Mouse (Mus musculus): ENCODE measurements around the gene 4933411K16Rik. TPM values are rescaled to one million over a fixed set of nuclear protein-coding genes. Genes with fewer than 3 reads are reported as not detected.

Gene 4933411K16Rik
- polyA plus RNA-seq, 1 experiment = 0.18 TPM

DNA sequence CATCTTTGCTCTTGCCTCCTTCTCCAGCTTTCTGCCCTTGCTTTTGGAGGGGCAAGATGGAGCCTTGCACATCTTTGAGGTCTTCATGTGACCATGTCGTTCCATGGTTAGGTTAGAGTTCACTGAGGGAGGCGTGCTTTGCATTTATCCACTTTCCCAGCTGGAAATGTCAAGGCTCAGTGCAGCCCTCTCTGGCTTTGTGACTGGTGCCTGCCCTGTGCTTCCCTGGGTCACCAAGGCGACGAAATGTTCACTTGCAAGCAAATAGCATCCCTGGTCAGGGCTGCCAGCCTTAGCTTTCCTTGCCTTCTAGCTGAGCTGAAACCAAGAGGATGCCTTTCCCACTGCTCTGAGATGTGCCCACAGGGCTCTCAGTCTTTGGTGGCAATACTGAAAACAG is 41.6 kb upstream of the 4933411K16Rik start:
- H3K27me3 ChIP-seq (ENCODE audit: control insufficient read depth, insufficient read depth, insufficient read length) = no peaks in the 10 kb centered on the region
- H3K36me3 ChIP-seq (ENCODE audit: control insufficient read depth, insufficient read depth) = peaks cover 4% of the 10 kb centered on the region
- no peak overlapping the region for H3K4me3 ChIP-seq (ENCODE audit: insufficient read depth, poor library complexity, severe bottlenecking)
- peaks cover 99% of the 10 kb centered on the region for H3K79me2 ChIP-seq (ENCODE audit: control insufficient read depth, insufficient read depth)
- no peak overlapping the region for H3ac ChIP-seq (ENCODE audit: control insufficient read depth, insufficient read length, low read depth)
- peaks cover 49% of the 10 kb centered on the region for H3K79me3 ChIP-seq (ENCODE audit: low read depth)
- TF ChIP-seq CTCF (IDR thresholded peaks at IDR 0.05; ENCODE audit: control insufficient read depth, insufficient read depth, insufficient read length) (no peak), MYOD1 (IDR thresholded peaks at IDR 0.05; ENCODE audit: control insufficient read depth, insufficient read length, low read depth) (no peak), USF1 (IDR thresholded peaks at IDR 0.05; ENCODE audit: low read depth) (no peak), FOSL1 (IDR thresholded peaks at IDR 0.05; ENCODE audit: insufficient read depth, low read length, poor library complexity, severe bottlenecking) (no peak), MYOG (IDR thresholded peaks at IDR 0.05; ENCODE audit: control insufficient read depth, extremely low read depth, insufficient read length) (no peak)

DNA sequence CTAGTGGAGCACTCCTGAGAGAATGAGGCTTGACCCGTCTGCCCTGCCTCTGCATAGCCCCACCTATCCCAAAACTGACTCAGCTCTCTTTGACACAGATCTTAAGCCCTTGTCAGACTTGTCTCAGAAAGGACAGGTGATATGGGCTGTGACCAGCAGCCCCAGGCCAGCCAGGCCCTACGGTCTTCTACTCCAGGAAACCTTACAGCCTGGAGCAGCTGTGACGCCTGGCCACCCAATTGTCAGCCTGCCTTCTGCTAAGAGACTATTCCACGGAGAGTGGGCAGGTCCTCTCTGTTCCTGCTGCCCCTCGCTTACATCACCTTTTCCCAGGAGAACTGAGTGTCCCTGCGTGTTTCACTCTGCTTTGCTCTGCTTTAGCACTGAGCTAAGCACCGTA is 40.9 kb upstream of the 4933411K16Rik start:
- no peak overlapping the region for H3ac ChIP-seq (ENCODE audit: control insufficient read depth, insufficient read length, low read depth)
- no peak overlapping the region for H3K4me3 ChIP-seq (ENCODE audit: insufficient read depth, poor library complexity, severe bottlenecking)
- peaks cover 4% of the 10 kb centered on the region for H3K36me3 ChIP-seq (ENCODE audit: control insufficient read depth, insufficient read depth)
- peaks cover 47% of the 10 kb centered on the region for H3K79me3 ChIP-seq (ENCODE audit: low read depth)
- no peaks in the 10 kb centered on the region for H3K27me3 ChIP-seq (ENCODE audit: control insufficient read depth, insufficient read depth, insufficient read length)
- TF ChIP-seq USF1 (IDR thresholded peaks at IDR 0.05; ENCODE audit: low read depth) = no peak
- TF ChIP-seq FOSL1 (IDR thresholded peaks at IDR 0.05; ENCODE audit: insufficient read depth, low read length, poor library complexity, severe bottlenecking) = no peak
- TF ChIP-seq MYOD1 (IDR thresholded peaks at IDR 0.05; ENCODE audit: control insufficient read depth, insufficient read length, low read depth) = no peak
- peaks cover 99% of the 10 kb centered on the region for H3K79me2 ChIP-seq (ENCODE audit: control insufficient read depth, insufficient read depth)

DNA sequence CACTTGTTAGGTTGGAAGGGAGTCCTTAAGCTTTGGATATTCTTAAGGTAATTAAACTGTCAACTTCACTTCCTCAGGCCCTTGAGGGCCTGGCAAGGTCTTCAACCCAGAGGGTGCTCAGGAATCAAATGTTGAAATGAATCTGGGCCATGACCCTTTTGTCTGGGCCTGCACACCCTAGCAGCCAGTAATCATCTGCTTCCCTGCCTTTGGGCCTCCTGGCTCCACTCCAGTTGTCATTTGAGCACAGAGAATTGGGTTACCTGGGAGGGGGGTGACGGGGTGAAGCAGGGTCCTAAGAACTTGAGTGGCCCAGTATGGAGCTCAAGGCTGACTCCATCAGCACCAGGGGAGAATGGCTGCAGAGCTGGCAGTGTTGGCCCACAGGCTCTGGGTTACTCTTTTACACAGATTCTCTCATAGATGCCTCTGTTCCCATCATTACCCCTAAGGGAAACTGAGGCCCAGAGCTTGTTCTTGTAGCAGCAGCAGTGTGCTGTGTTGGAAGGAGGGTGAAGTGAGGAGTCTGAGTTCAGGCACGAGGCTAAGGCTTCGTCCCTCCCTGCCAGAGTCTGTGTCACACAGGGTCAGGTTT is 37.7 kb upstream of the 4933411K16Rik start:
- Histone ChIP-seq H3K36me3 (ENCODE audit: control insufficient read depth, insufficient read depth) (peaks cover 4% of the 10 kb centered on the region), H3K79me3 (ENCODE audit: low read depth) (peaks cover 43% of the 10 kb centered on the region), H3K27me3 (ENCODE audit: control insufficient read depth, insufficient read depth, insufficient read length) (no peaks in the 10 kb centered on the region), H3ac (ENCODE audit: control insufficient read depth, insufficient read length, low read depth) (no peak overlapping the region), H3K79me2 (ENCODE audit: control insufficient read depth, insufficient read depth) (peaks cover 86% of the 10 kb centered on the region), H3K4me3 (ENCODE audit: insufficient read depth, poor library complexity, severe bottlenecking) (no peak overlapping the region)
- TF ChIP-seq MYOD1 (IDR thresholded peaks at IDR 0.05; ENCODE audit: control insufficient read depth, insufficient read length, low read depth) (no peak), CEBPB (IDR thresholded peaks at IDR 0.05; ENCODE audit: low read depth) (no peak), MAX (IDR thresholded peaks at IDR 0.05) (no peak), FOSL1 (IDR thresholded peaks at IDR 0.05; ENCODE audit: insufficient read depth, low read length, poor library complexity, severe bottlenecking) (no peak), USF1 (IDR thresholded peaks at IDR 0.05; ENCODE audit: low read depth) (no peak), CTCF (IDR thresholded peaks at IDR 0.05; ENCODE audit: control insufficient read depth, insufficient read depth, insufficient read length) (no peak), MYOG (IDR thresholded peaks at IDR 0.05; ENCODE audit: control insufficient read depth, extremely low read depth, insufficient read length) (no peak)

DNA sequence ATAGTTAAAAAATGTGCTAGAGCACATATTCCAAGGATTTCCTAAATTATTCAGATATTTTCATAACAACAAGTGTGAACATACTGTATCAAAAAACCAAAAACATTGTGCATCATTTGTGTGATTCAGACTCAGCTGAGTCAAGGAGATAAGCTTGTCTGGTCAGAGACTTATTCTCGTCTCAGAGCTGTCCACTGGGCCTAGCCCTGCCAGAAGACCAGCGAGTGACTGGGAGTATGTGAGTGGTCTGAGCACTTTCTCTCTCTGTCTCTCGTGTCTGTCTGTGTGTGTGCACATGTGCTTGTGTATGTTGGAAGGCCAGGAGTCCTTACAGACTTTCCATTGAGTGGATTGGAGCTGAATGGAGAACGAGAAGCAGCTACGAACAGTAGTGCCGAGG is 37.0 kb upstream of the 4933411K16Rik start:
- TF ChIP-seq FOSL1 (IDR thresholded peaks at IDR 0.05; ENCODE audit: insufficient read depth, low read length, poor library complexity, severe bottlenecking) (no peak), MYOD1 (IDR thresholded peaks at IDR 0.05; ENCODE audit: control insufficient read depth, insufficient read length, low read depth) (no peak), USF1 (IDR thresholded peaks at IDR 0.05; ENCODE audit: low read depth) (no peak), CTCF (IDR thresholded peaks at IDR 0.05; ENCODE audit: control insufficient read depth, insufficient read depth, insufficient read length) (no peak)
- H3K36me3 ChIP-seq (ENCODE audit: control insufficient read depth, insufficient read depth) = peaks cover 4% of the 10 kb centered on the region
- peak overlapping the region; percentile 41 for H3ac ChIP-seq (ENCODE audit: control insufficient read depth, insufficient read length, low read depth)
- peaks cover 45% of the 10 kb centered on the region for H3K79me3 ChIP-seq (ENCODE audit: low read depth)
- H3K79me2 ChIP-seq (ENCODE audit: control insufficient read depth, insufficient read depth) = peaks cover 86% of the 10 kb centered on the region
- H3K27me3 ChIP-seq (ENCODE audit: control insufficient read depth, insufficient read depth, insufficient read length) = no peaks in the 10 kb centered on the region
- no peak overlapping the region for H3K4me3 ChIP-seq (ENCODE audit: insufficient read depth, poor library complexity, severe bottlenecking)

DNA sequence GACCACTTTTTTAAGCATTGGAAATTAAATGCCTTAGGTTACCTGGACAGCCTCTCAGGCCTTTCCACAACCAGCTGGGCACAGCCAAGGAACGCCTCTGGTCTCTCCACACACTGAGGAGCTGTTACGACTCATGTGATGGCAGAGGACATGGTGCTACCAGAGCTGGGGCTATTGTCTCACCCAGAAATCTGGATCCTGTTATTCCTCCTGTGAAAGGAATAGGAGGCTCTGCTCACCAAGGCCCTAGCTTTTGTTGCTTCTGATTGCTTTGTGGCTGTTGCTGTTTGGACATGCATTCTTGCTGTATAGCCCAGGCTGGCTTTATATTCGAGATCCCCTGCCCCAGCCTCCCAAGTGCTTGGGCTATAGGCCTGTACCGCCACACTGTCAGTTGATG is 35.8 kb upstream of the 4933411K16Rik start:
- TF ChIP-seq CEBPB (IDR thresholded peaks at IDR 0.05; ENCODE audit: low read depth) (no peak), USF1 (IDR thresholded peaks at IDR 0.05; ENCODE audit: low read depth) (no peak), FOSL1 (IDR thresholded peaks at IDR 0.05; ENCODE audit: insufficient read depth, low read length, poor library complexity, severe bottlenecking) (no peak), CTCF (IDR thresholded peaks at IDR 0.05; ENCODE audit: control insufficient read depth, insufficient read depth, insufficient read length) (no peak), MAX (IDR thresholded peaks at IDR 0.05) (no peak), MYOD1 (IDR thresholded peaks at IDR 0.05; ENCODE audit: control insufficient read depth, insufficient read length, low read depth) (no peak), MYOG (IDR thresholded peaks at IDR 0.05; ENCODE audit: control insufficient read depth, extremely low read depth, insufficient read length) (no peak)
- Histone ChIP-seq H3ac (ENCODE audit: control insufficient read depth, insufficient read length, low read depth) (peak overlapping the region; percentile 42), H3K79me2 (ENCODE audit: control insufficient read depth, insufficient read depth) (peaks cover 86% of the 10 kb centered on the region), H3K79me3 (ENCODE audit: low read depth) (peaks cover 50% of the 10 kb centered on the region), H3K4me3 (ENCODE audit: insufficient read depth, poor library complexity, severe bottlenecking) (no peak overlapping the region), H3K27me3 (ENCODE audit: control insufficient read depth, insufficient read depth, insufficient read length) (no peaks in the 10 kb centered on the region), H3K36me3 (ENCODE audit: control insufficient read depth, insufficient read depth) (peaks cover 4% of the 10 kb centered on the region)

DNA sequence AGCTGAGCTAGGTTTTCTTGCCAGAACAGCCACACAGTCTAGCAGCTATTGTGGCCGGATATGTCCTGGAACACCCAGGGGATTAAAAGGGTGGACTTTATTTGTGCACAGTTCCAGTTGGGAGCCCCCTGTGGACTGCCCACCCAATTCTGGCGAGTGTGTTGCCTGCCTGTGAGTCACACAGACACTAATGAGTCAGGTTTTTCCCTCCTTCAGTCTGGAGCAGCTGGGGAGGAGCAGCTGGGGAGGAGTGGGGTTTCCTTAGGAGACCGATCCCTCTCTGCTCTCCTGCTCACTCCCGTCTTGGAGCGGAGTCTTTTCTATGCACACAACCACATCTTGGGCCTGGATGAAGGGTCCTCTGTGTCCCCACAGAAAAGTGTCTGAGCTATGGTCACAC is 35.2 kb upstream of the 4933411K16Rik start:
- H3K4me3 ChIP-seq (ENCODE audit: insufficient read depth, poor library complexity, severe bottlenecking) = peak overlapping the region; percentile 28

More for the DNA sequence above, 35.2 kb upstream of the 4933411K16Rik start:
- peak overlapping the region; percentile 70 for H3ac ChIP-seq (ENCODE audit: control insufficient read depth, insufficient read length, low read depth)
- no peaks in the 10 kb centered on the region for H3K27me3 ChIP-seq (ENCODE audit: control insufficient read depth, insufficient read depth, insufficient read length)
- H3K79me3 ChIP-seq (ENCODE audit: low read depth) = peaks cover 49% of the 10 kb centered on the region
- peaks cover 86% of the 10 kb centered on the region for H3K79me2 ChIP-seq (ENCODE audit: control insufficient read depth, insufficient read depth)
- no peaks in the 10 kb centered on the region for H3K36me3 ChIP-seq (ENCODE audit: control insufficient read depth, insufficient read depth)
- peak; percentile 76 for TF ChIP-seq FOSL1 (IDR thresholded peaks at IDR 0.05; ENCODE audit: insufficient read depth, low read length, poor library complexity, severe bottlenecking)
- peak; percentile 89 for TF ChIP-seq MYOD1 (IDR thresholded peaks at IDR 0.05; ENCODE audit: control insufficient read depth, insufficient read length, low read depth)
- no peak for TF ChIP-seq CTCF (IDR thresholded peaks at IDR 0.05; ENCODE audit: control insufficient read depth, insufficient read depth, insufficient read length)
- TF ChIP-seq MYOG (IDR thresholded peaks at IDR 0.05; ENCODE audit: control insufficient read depth, extremely low read depth, insufficient read length) = no peak
- no peak for TF ChIP-seq USF1 (IDR thresholded peaks at IDR 0.05; ENCODE audit: low read depth)
- no peak for TF ChIP-seq CEBPB (IDR thresholded peaks at IDR 0.05; ENCODE audit: low read depth)
- TF ChIP-seq MAX (IDR thresholded peaks at IDR 0.05) = peak; percentile 69
